Mouse (Mus musculus) urinary bladder, adult 18-20 months (tissue): ENCODE data around the gene Nsf.

ENCODE experiments used
- DNase-seq, 2 experiments: peaks; one replicate each; pipeline ENCODE4 v3.0.0; 2022; ENCODE audit warnings: low spot score in 2 of 2, mixed read lengths in 2 of 2

The Nsf gene

DNA sequence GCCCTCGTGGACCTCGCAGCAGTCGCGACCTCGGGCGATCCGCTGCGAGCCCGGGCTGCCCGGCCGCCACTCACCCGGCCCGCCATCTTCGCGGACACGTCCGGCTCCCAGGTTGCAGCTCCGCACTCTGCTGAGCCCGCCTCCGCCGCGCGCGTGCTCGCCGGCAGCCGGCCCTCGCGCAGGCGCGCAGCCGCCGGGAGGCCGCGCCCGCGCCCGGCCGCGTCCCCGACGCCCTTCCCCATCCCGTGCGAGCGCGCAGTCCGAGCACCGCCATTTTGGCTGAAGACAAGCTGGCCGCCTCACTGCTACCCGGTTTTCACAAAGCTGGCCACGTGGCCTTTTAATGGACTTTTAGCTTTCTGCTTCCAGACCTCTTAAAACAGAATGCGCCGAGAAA is at the start of gene Nsf:
Nsf (minus strand) TSS at position 161 of the 397 bp plus-strand sequence.
- DNase-seq, result peak; percentile 72 to 78

GRCm38 (mm10) chr11:104003397-104003796 is 49.5 kb upstream of the Nsf start:
- DNase-seq, result no peak

DNA sequence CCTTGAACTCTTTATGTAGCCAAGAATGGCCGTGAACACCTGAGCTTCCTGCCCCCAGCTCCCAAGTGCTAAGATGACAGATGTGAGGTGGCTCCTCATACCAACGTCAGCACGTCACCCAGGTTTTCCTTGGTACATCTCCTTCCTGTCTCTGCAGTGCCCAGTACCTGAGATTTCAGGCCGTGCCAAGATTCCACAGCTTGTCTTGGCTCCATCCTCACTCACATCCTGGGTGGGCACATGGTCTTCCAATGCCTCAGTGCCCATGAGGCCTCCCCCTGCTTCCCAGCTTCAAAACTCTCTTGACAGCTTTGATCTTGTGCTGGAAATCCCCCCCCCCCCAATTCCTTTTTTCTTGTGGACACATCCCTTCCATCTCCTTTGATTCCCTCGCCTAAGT is 48.3 kb upstream of the Nsf start:
- DNase-seq, result no peak

DNA sequence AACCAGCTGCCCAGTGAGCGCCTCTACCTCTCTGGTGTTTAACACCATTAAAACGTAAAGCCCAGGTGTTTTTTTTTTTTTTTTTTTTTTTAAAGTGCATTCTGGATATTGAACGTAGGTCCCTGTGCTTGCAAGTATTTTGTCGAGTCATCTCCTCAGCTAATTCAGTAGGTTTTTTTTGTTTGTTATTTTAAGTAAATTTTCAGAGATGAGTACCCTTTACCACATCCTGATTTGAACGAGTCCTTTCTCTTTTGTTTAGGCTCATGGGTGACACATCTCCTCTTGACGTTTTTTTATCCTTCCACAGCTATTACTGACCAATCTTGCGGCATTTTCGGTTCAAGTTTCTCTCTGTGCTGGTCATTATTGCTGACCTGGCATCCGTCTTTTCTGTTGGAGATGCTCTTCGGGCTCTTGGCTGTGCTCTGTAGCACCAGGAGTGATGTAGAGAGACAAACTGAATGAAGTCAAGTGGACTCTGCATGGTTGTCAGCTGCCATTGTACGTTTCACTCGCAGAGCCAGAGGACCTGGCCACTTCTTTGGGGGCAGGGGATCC is 47.6 kb upstream of the Nsf start:
- no peak for DNase-seq

DNA sequence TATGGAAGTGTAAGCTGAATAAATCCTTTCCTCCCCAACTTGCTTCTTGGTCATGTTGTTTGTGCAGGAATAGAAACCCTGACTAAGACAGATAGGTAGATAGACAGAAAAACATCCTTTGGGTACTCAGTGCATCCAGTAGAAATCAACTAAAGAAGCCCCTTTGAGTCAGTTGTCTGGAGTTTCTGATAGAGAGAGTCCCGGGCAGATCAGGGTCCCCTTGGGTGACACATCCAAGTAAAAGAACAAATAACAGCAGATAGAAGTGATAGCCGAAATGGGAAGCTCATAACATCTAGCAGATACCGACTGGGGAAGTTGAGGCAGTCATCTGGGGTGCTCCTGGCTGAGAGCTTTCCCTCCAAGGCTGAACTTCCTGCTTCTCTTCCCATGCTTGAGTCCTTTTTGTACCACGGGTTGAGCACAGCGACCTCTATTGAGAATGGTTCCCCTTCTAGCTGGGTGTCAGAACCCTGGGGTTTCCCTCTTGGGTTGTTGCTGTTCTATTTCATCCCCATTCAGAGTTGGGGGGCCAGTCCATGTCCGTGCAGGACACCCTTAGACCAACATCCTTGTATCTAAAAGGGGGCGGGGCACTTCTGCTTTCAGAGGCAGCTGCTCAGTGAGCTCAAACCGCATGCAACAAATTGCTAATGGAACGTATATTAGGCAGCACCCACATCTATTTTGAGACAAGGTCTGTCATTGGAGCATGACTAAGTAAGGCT is 47.0 kb upstream of the Nsf start:
- no peak for DNase-seq

DNA sequence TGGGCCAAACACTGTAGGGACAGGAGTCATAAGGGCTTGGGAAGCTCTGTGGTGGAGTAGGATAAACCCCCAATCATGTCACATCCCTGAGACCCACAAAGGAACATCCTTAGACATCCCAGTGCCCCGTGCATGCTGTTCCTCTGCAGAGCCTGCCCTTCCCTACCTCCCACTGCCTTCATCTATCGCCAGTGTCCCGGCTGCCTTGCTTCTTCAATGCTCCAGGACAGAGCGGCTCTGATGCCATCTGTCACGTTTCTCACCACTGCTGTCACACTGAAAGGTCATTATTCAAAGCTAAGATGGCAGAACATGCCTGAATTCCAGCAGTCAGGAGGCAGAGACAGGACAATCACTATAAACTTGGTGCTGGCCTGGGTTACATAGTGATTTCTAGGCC is 44.9 kb upstream of the Nsf start:
- DNase-seq, result no peak

GRCm38 (mm10) chr11:103997385-103997784 is 43.5 kb upstream of the Nsf start:
- peak; percentile 10 to 38 for DNase-seq

- DNase-seq, result no peak
Measured at GRCm38 (mm10) chr11:103992638-103993037, 38.8 kb upstream of the Nsf start.

DNA sequence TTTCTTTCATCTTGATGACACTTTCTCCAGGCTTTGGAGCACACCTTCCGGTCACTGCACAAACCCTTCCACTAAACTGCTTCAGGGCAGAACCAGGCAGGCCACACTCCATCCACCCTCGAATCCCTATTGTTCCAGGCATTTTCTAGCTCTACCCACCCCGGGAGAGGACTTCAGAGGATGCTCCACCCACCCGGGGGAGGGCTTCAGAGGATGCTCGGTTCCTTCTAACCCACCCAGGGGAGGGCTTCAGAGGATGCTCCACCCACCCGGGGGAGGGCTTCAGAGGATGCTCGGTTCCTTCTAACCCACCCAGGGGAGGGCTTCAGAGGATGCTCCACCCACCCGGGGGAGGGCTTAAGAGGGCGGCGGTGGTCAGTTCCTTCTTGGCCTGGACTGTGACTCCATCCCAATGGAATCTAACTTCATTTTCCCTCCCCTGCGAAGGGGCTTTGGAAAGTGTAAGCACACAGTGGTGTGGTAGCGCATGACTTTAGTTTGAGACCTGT is 36.2 kb upstream of the Nsf start:
- DNase-seq, result peak in 1 of 2 experiments; percentile 6

DNA sequence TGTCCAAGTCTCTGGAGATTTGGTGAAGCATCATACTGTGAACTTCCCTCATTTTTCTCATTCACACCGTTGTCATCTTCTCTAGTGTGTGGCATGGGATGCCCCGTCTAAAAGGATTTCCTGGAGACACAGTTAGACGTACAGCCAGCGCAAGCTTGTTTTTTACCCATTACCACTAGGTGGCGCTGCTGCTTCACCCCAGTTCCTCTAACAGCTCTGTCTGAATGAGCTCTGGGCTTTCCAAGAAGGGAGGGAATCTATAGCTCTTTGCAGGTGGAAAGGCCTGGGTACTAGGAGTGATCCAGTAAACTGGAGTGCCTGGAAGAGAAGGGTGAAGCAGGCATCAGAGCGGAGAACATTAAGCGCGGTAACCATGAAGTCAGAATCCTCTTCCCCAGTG is 33.6 kb upstream of the Nsf start:
- peak; percentile 53 to 55 for DNase-seq

DNA sequence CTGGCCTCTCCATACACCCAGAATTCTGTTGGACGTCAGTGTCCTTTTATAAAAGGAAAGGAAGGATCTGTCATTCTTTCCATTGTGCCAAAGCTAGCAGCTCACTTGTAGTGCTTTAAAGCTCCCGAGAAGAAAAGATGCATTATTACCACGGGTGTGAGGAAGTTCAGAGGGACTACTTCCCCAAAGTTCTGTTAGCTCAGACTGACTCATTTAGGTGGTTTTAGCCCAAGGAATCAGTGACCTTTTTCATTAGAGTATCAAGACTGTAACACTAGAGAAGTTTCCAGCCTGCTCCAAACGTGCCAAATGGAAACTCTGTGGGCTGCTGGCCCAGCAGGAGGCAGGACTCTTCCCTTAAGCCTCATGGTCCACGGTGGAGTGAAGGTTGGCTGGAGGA is 30.2 kb upstream of the Nsf start:
- DNase-seq, result no peak

DNA sequence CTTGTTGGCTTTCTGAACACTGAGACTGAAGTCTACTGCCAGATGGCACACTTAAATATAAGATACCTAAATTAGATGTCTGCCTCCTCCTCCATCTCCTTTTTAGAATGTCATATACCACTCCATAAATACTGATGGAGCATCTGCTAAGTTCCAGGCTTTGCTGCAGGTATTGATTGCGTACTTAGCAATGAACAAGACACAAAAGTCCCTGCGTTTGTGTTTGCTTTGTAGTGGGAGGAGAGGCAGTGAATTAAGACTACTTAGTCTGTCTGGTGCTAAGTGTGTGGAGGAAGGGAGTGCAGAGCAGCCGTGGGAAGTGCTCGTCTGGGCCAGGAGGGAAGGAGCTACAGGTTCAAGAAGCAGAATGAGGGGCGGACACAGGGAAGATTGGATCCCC is 28.0 kb upstream of the Nsf start:
- DNase-seq, result no peak

DNA sequence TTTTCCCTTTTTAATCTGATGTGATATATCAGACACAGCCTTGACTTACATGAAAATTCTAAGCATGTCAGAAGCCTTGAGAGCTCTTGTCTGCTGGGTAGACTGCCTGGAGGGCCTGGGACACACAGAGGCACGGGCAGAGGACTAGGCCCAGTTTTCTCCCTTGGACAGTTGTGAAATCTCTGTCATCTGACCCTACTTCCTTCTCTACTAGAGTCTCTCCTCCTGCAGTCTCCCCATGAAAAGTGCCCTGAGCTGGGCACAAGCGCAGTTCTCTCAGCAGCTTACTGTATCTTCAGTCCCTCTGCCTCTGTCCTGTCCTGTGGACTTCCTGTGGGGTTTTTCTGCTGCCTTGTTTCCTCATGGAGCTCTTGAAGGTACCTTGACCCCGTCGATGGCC is 25.5 kb upstream of the Nsf start:
- no peak for DNase-seq

DNA sequence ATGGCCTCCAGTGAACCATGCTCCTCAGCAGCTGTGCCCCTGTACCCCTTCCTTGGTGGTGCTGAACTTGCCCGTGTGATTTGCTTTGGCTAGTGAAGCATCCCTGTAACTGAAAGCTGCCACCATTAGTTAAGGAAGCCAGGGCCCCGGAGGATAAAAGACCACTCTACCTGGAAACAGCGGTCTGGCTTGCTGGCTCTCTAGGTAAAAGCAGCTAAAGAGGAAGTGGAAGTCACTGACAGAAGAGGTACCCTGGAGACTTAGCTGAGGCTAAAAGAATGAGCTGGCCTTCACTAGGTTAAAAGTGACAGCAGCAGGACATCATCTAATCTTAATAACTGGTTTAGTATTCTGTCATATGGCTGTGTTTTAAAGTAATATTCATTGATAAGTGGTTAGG is 17.0 kb upstream of the Nsf start:
- DNase-seq, result no peak

- no peak for DNase-seq
Measured at GRCm38 (mm10) chr11:103969278-103969677, 15.4 kb upstream of the Nsf start.

- DNase-seq, result no peak
Measured at GRCm38 (mm10) chr11:103967106-103967735, 13.4 kb upstream of the Nsf start.

DNA sequence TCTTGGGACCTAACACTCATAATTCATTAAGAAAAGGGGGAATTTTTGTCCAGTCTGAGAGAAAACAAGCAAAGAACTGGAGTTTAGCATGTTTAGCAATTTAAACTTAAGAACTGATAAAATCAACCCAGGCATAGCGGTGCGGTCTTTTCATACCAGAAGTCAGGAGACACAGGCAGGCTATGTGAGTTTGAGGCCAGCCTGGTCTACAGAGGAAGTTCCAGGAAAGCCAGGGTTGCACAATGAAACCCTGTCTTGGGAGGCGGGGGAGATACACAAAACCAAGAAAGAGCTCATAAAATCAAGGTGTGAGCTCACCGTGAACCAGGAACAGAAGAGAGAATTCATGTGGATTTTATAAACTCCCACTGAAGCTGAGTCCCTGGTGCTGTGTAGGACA is 3.0 kb upstream of the Nsf start:
- no peak for DNase-seq

- DNase-seq, result no peak
Measured at GRCm38 (mm10) chr11:103953032-103953895, 592 bp downstream of the Nsf start.

- DNase-seq, result no peak
Measured at GRCm38 (mm10) chr11:103952635-103953031, 1.2 kb downstream of the Nsf start.

- DNase-seq, result no peak
Measured at GRCm38 (mm10) chr11:103951106-103951505, 2.8 kb downstream of the Nsf start.

DNA sequence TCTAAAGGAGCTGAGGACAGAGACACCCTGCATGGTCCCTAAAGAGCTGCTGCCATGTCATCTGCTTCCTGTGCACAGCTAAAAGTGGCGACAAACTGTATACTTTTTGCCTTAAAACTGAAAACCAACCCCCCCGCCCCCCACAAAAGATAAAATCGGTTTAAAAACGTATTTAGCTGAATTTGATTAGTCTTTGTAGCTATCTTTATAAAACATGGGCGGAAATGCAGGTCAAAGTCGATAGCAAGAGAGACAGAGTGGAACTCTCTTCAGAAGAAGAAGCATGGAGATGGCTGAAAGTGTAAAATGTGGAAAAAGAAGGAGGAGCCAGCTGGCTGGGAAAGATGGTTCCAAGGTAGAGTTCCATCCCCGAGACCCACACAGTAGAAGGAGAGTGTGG is 4.9 kb downstream of the Nsf start:
- DNase-seq, result no peak

DNA sequence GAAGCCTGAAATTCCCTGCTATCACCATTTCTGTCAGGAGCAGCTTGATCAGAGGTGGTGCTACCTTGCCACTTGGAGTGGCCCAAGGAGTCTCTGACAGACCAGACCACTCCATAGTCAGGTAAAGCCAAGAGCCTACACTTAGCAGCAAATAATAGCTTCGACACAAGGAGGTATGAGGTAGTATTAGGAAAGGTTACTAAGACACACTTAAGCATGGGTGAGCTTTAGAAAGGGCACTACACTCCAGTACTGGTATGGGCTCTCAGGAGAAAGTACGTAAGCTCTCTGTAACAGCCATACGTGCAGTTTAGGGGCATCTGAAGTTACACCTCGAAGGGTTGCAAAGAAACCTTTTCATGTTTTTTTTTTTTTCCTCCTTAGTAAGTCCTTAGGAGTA is 11.1 kb downstream of the Nsf start:
- DNase-seq, result no peak
